In the genomic region with DNA sequence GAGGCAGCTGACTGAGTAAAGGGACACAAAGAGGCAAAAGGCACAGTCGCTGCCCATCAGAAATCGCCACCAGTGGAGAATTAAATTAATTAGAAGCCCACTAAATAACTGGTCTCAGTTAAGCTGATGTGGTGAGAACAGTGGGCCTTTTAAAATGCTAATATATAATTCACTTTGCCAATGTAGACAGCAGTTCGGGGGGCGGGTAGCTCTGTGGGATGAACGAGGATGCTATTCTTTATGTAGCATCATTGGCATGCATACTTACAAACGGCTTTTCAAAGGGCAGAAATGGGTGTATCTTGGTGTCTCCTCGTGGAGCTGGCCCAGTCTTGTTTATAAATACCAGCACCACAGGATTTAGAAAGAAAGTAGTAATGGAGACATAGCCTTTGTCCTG, we compare ENCODE assay signal across 20 mouse cellular contexts.
"Had no signal": no experiment of that assay in that cellular context is flagged by ENCODE, and none has a peak within 500 bp of the region (broad histone marks: within the 10 kb centered on the region; RNA-seq: fewer than 3 reads in every experiment).

No protein-coding gene starts in this region.

- H3K27me3 ChIP-seq: limb, embryonic 12.5 days; liver, embryonic 13.5 days; lung, embryonic 15.5 days; midbrain, embryonic 15.5 days; stomach, embryonic 15.5 days had no signal

- H3K9ac ChIP-seq: limb, embryonic 12.5 days; liver, embryonic 13.5 days; liver, postnatal 0 days; lung, embryonic 15.5 days; midbrain, embryonic 15.5 days; stomach, embryonic 15.5 days had no signal

- H3K4me1 ChIP-seq: limb, embryonic 12.5 days; liver, embryonic 13.5 days; lung, embryonic 15.5 days; midbrain, embryonic 15.5 days; stomach, embryonic 15.5 days had no signal

- H3K27ac ChIP-seq: left cerebral cortex, adult 2 months; limb, embryonic 12.5 days; liver, embryonic 13.5 days; lung, embryonic 15.5 days; macrophage; midbrain, embryonic 15.5 days; stomach, embryonic 15.5 days had no signal

- H3K4me3 ChIP-seq: left cerebral cortex, adult 2 months; limb, embryonic 12.5 days; liver, embryonic 13.5 days; lung, embryonic 15.5 days; megakaryocyte, embryonic 14.5 days; midbrain, embryonic 15.5 days; stomach, embryonic 15.5 days had no signal

- ATAC-seq: liver, postnatal 0 days; midbrain, embryonic 15.5 days had no signal

- DNase-seq: kidney, adult 18-20 months; kidney, postnatal 10 days; kidney, postnatal 4 days; liver; liver, embryonic 13.5 days; liver, postnatal 0 days; lung, postnatal 14 days; retina, postnatal 1 day; right cerebral cortex, postnatal 4 days; spleen, adult 18-20 months; thymus, adult 2 months; thymus, postnatal 25 days had no signal

- H3K9me3 ChIP-seq: limb, embryonic 12.5 days; liver, embryonic 13.5 days; lung, embryonic 15.5 days; megakaryocyte, embryonic 14.5 days; midbrain, embryonic 15.5 days; stomach, embryonic 15.5 days had no signal

- H3K4me2 ChIP-seq: limb, embryonic 12.5 days; liver, embryonic 13.5 days; lung, embryonic 15.5 days; midbrain, embryonic 11.5 days; midbrain, embryonic 15.5 days; stomach, embryonic 15.5 days had no signal

- H3K36me3 ChIP-seq: limb, embryonic 12.5 days; liver, embryonic 13.5 days; lung, embryonic 15.5 days; midbrain, embryonic 15.5 days; stomach, embryonic 15.5 days had no signal
